Mouse (Mus musculus) brain, embryonic 14.5 days (tissue): Measurements from ENCODE around the gene Prf1. TPM values are rescaled to one million over a fixed set of nuclear protein-coding genes. Genes with fewer than 3 reads are reported as not detected.
A peak's percentile ranks its signal among the peaks of the same experiment; 100 is the strongest.

ENCODE experiments used
- DNase-seq: peaks from one replicate; pipeline ENCODE4 v3.0.0-alpha.2; 2011; ENCODE audit warnings: low read depth
- CTCF ChIP-seq: fragments of 200-500 bp; IDR thresholded peaks from 2 replicates; pipeline ENCODE4 v1.5.1; 2012; ENCODE audit warnings: inconsistent platforms, mild to moderate bottlenecking, moderate library complexity, borderline replicate concordance; ENCODE audit not compliant: insufficient read depth, insufficient read length; ENCODE audit errors: extremely low read depth
- POLR2A ChIP-seq: fragments of 200-500 bp; IDR thresholded peaks from 2 replicates; pipeline ENCODE4 v1.6.1; 2012; ENCODE audit warnings: mild to moderate bottlenecking, inconsistent platforms, borderline replicate concordance; ENCODE audit not compliant: poor library complexity, insufficient read depth, insufficient read length, severe bottlenecking; ENCODE audit errors: extremely low read depth
- polyA plus RNA-seq: library from polyadenylated mRNA; depleted of rRNA; stranded (reverse); fragments of >200 nt; gene quantifications from 2 replicates; pipeline ENCODE4 v1.2.3, GENCODE M21; 2012

Gene Prf1
- polyA plus RNA-seq, 1 experiment, result not detected

- DNase-seq, result no peak
- TF ChIP-seq POLR2A (no peak), CTCF (no peak)
Measured at GRCm38 (mm10) chr10:61272631-61273030, 25.0 kb upstream of the Prf1 start.

GRCm38 (mm10) chr10:61273081-61273843 is 24.4 kb upstream of the Prf1 start, which contains the start of gene Adamts14:
TSS of gene Adamts14 (minus strand) at chr10:61273438.
- TF ChIP-seq POLR2A (no peak), CTCF (no peak)
- peak; percentile 57 for DNase-seq

GRCm38 (mm10) chr10:61273844-61274215 is 23.8 kb upstream of the Prf1 start:
- TF ChIP-seq CTCF (no peak), POLR2A (no peak)
- DNase-seq, result peak; percentile 20

GRCm38 (mm10) chr10:61274532-61274931 is 23.1 kb upstream of the Prf1 start:
- TF ChIP-seq CTCF (no peak), POLR2A (no peak)

GRCm38 (mm10) chr10:61275669-61276110 is 21.9 kb upstream of the Prf1 start:
- TF ChIP-seq POLR2A (no peak), CTCF (peak; percentile 74)
- peak; percentile 56 for DNase-seq

More at GRCm38 (mm10) chr10:61274532-61274931, 23.1 kb upstream of the Prf1 start:
- no peak for DNase-seq

- DNase-seq, result no peak
- TF ChIP-seq POLR2A (no peak), CTCF (no peak)
Measured at GRCm38 (mm10) chr10:61277051-61277450, 20.6 kb upstream of the Prf1 start.

GRCm38 (mm10) chr10:61277918-61278674 is 19.5 kb upstream of the Prf1 start:
- TF ChIP-seq CTCF (no peak), POLR2A (no peak)
- peak; percentile 16 for DNase-seq

- DNase-seq, result no peak
- TF ChIP-seq POLR2A (no peak), CTCF (no peak)
Measured at GRCm38 (mm10) chr10:61281115-61281514, 16.5 kb upstream of the Prf1 start.

- TF ChIP-seq CTCF, result no peak
Measured at GRCm38 (mm10) chr10:61284309-61284708, 13.3 kb upstream of the Prf1 start.

GRCm38 (mm10) chr10:61285271-61285670 is 12.4 kb upstream of the Prf1 start:
- TF ChIP-seq CTCF, result no peak
- TF ChIP-seq POLR2A, result no peak
- peak; percentile 15 for DNase-seq

More at GRCm38 (mm10) chr10:61284309-61284708, 13.3 kb upstream of the Prf1 start:
- no peak for DNase-seq

- DNase-seq, result peak; percentile 27
- TF ChIP-seq CTCF, result no peak
Measured at GRCm38 (mm10) chr10:61286246-61286645, 11.4 kb upstream of the Prf1 start.

- no peak for TF ChIP-seq CTCF
- TF ChIP-seq POLR2A, result no peak
- no peak for DNase-seq
Measured at GRCm38 (mm10) chr10:61290016-61290415, 7.6 kb upstream of the Prf1 start.

GRCm38 (mm10) chr10:61290479-61290878 is 7.2 kb upstream of the Prf1 start:
- TF ChIP-seq POLR2A (no peak), CTCF (no peak)
- no peak for DNase-seq
